Mouse (Mus musculus): ENCODE measurements at regions not wholly inside any gene's neighbourhood (a gene's known extent, or its start where the extent isn't known, plus 50 kb on each side); places are given as distances from the start of the nearest gene placed in this dataset.

DNA sequence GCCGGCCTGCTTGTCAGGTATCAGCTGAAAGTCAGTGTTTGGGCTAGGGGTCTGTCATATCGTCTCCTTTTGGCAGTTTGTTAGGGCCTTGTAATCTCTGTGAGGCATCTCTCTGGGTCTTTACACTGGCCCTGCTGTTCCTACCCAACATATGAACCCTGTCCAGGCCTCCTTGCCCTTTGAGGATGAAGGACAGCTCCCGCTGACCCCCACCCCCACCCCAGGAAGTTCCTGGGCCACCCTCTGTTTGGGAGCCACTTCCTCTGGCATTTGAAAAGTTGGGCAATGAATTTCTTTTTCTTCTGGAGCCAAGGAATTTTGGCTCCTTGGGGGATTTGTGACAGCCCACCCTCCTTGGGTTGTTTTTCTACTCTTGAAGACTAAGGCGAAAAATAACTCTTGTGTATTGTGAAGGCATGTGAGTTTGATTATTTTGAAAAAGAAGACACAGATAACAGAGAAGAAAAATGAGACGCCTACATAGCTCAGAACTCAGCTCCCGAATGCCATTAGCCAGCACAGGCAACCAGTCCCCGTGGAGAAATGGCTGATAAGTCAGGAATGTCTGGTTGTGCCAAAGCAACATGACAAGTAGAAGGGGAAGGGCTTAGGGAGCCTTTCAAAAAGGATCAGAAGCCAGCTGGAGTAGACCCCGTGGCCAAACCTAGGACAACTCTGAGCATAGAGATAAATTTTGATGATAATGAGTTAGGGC is 249.5 kb downstream of the Gm49356 start:
- ATAC-seq (replicated peaks), result no peak
- Histone ChIP-seq H3K36me3 (no peaks in the 10 kb centered on the region), H3K27me3 (no peaks in the 10 kb centered on the region), H3K4me3 (no peak overlapping the region), H3K4me2 (replicated peaks) (no peak overlapping the region), H3K27ac (replicated peaks) (no peak overlapping the region), H3K4me1 (no peaks in the 10 kb centered on the region), H3K9me3 (no peaks in the 10 kb centered on the region), H3K9ac (replicated peaks) (no peak overlapping the region)
- 69% methylated on average over 8 of the region's 8 CpGs for WGBS

DNA sequence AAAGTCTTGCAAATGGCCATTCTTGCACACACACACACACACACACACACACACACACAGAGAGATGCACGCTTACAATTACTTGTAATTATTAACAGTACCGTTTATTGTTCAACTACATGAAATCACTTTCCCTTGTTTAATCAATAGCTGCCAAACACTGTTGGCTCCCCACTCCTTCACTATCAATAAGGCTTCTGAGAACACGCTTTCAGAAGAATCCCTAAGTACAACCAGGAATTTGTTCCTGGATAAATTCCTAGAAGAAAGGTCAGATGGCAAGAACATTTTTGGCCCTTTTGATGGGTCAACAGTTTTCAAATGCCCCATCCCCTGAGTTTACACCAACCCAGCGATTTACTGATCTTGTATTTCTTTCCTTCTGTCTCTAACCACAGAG is 252.5 kb downstream of the Gm49356 start:
- no peak overlapping the region for H3K9ac ChIP-seq (replicated peaks)
- no peak for ATAC-seq (replicated peaks)
- H3K27ac ChIP-seq (replicated peaks), result no peak overlapping the region
- H3K9me3 ChIP-seq, result no peaks in the 10 kb centered on the region
- H3K36me3 ChIP-seq, result no peaks in the 10 kb centered on the region
- no peak overlapping the region for H3K4me2 ChIP-seq (replicated peaks)
- H3K4me1 ChIP-seq, result no peaks in the 10 kb centered on the region
- H3K27me3 ChIP-seq, result no peaks in the 10 kb centered on the region
- 76% methylated on average over 4 of the region's 4 CpGs for WGBS
- no peak overlapping the region for H3K4me3 ChIP-seq

DNA sequence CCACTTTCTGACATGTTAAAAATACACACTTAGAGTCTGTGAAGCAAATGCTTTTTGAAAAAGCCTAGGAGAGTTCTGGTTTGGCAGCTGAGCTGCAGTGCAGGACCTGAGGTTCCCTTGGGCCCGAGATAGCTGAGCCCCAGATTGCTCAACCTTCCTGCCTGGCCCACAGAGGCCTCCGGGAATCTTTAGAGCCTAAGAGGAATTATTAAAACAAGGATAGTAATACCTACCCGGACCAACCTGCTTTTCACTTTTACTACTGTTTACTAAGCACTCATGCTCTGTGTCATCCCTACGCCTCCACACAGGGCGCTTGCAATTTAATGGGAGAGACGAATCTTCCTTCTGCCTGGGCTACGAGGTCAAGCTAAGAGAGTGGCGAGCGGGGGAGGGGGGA is 253.4 kb downstream of the Gm49356 start:
- Histone ChIP-seq H3K4me3 (no peak overlapping the region), H3K36me3 (no peaks in the 10 kb centered on the region), H3K4me1 (no peaks in the 10 kb centered on the region), H3K27ac (replicated peaks) (no peak overlapping the region), H3K9ac (replicated peaks) (no peak overlapping the region), H3K9me3 (no peaks in the 10 kb centered on the region), H3K4me2 (replicated peaks) (no peak overlapping the region), H3K27me3 (no peaks in the 10 kb centered on the region)
- 85% methylated on average over 9 of the region's 9 CpGs for WGBS
- no peak for ATAC-seq (replicated peaks)

DNA sequence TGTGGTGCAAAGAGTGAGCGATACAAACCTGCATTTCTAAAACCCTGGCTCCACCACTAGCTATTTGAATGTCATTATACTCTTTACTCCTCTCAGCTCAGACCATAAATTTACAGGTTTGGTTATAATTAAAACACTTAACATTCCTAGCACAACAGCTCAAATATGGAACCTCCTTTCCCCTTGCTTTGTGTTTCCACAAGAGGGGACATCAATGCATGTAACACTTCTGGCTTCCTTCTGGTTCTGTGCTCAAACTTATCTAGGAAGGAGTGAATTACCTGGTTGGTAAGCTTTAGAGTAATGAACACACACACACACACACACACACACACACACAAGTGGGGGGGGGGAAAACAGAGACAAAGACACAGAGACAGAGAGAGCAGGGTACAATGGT is 254.8 kb downstream of the Gm49356 start:
- H3K9ac ChIP-seq (replicated peaks), result no peak overlapping the region
- H3K4me2 ChIP-seq (replicated peaks), result no peak overlapping the region
- no peaks in the 10 kb centered on the region for H3K36me3 ChIP-seq
- WGBS, result 84% methylated on average over 1 of the region's 1 CpGs
- no peaks in the 10 kb centered on the region for H3K9me3 ChIP-seq
- H3K4me1 ChIP-seq, result no peaks in the 10 kb centered on the region
- no peak overlapping the region for H3K4me3 ChIP-seq
- H3K27ac ChIP-seq (replicated peaks), result no peak overlapping the region
- no peak for ATAC-seq (replicated peaks)
- no peaks in the 10 kb centered on the region for H3K27me3 ChIP-seq

DNA sequence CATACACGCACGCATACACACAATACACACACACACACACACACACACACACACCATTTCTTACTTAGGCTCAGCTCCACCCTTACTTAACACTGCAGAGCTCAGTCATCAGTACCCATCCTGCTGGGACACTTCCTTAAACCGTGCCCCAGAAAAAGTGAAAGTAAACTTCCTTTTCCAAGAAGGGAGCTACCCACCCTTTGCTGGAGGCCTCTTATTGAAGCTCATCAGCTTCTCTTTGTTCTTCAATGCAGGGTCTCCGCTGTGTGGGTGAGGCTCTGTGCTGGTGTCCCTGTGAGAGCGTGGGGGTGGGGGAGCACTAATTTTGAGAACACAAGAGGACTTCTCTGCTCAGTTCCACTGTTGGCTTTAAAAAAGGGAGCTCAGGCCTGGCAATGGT is 256.6 kb downstream of the Gm49356 start:
- Histone ChIP-seq H3K9me3 (no peaks in the 10 kb centered on the region), H3K4me1 (no peaks in the 10 kb centered on the region), H3K4me2 (replicated peaks) (no peak overlapping the region), H3K27ac (replicated peaks) (no peak overlapping the region), H3K36me3 (no peaks in the 10 kb centered on the region), H3K9ac (replicated peaks) (no peak overlapping the region), H3K4me3 (no peak overlapping the region), H3K27me3 (no peaks in the 10 kb centered on the region)
- 67% methylated on average over 5 of the region's 5 CpGs for WGBS
- ATAC-seq (replicated peaks), result no peak

DNA sequence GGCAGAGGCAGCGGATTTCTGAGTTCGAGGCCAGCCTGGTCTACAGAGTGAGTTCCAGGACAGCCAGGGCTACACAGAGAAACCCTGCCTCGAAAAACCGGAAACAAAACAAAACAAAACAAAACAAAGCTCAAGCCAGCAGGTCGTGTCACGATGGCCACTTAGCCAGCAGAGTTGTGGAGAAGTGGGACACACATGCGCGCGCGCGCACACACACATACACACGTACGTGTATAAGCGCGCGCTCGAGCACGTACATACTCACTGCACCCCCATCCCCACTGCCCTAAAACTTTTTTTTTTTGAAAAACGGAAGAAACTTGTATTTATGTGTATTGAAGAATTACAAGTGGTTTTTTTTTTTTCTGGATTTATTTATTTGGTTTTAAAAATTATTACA is 257.0 kb downstream of the Gm49356 start:
- no peaks in the 10 kb centered on the region for H3K36me3 ChIP-seq
- H3K9ac ChIP-seq (replicated peaks), result no peak overlapping the region
- no peak overlapping the region for H3K27ac ChIP-seq (replicated peaks)
- H3K4me2 ChIP-seq (replicated peaks), result no peak overlapping the region
- no peak overlapping the region for H3K4me3 ChIP-seq
- H3K27me3 ChIP-seq, result no peaks in the 10 kb centered on the region
- no peaks in the 10 kb centered on the region for H3K4me1 ChIP-seq
- H3K9me3 ChIP-seq, result no peaks in the 10 kb centered on the region
- no peak for ATAC-seq (replicated peaks)
- WGBS, result 85% methylated on average over 19 of the region's 19 CpGs

DNA sequence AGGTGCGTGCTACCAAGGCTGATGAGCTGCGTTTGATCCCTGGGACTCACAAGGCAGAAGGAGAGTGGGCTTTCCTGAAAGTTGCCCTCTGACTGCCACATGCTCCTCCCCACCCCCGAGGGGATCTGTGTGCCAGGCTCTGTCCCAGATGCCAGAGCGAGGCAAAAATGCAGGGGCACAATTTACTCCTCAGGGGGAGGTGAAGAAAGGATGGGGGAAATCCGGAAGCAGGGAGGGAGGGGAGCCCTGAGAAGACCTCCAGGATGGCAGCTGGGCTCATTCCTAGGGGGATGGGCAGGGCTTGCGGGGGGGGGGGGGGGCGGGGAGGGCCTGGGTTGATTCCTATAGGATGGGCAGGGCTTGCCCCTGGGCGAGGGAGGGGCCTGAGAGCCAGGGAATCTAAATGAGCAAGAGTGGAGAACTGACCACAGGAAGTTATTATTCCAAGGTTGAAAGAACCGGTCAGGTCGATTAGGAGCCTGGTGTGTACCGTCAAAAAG is 257.5 kb downstream of the Gm49356 start:
- WGBS, result 28% methylated on average over 9 of the region's 11 CpGs
- no peak overlapping the region for H3K27ac ChIP-seq (replicated peaks)
- H3K36me3 ChIP-seq, result no peaks in the 10 kb centered on the region
- no peak for ATAC-seq (replicated peaks)
- H3K4me2 ChIP-seq (replicated peaks), result no peak overlapping the region
- no peak overlapping the region for H3K9ac ChIP-seq (replicated peaks)
- H3K4me3 ChIP-seq, result no peak overlapping the region
- H3K9me3 ChIP-seq, result no peaks in the 10 kb centered on the region
- H3K4me1 ChIP-seq, result no peaks in the 10 kb centered on the region
- no peaks in the 10 kb centered on the region for H3K27me3 ChIP-seq

DNA sequence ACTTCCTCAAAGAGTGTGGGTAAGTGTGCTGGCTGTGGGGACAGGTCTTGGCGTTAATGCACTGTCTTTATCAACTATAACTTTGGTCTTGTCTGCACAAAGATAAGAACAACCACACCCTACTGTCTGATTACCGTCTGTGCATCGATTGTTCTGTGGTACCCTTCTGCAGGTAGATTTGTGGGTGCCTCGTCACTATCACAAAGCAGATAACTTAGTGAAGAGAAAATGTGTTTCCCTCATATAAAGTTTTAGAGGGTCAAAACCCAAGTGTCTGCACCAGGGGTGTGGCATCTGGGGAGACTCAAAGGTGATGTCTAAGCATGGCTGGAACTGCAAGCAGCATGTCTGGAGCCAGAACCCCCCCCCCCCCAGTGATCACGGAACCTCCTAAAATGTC is 259.4 kb downstream of the Gm49356 start:
- no peak for ATAC-seq (replicated peaks)
- Histone ChIP-seq H3K4me1 (peaks cover 4% of the 10 kb centered on the region), H3K4me3 (no peak overlapping the region), H3K36me3 (no peaks in the 10 kb centered on the region), H3K27me3 (no peaks in the 10 kb centered on the region), H3K4me2 (replicated peaks) (no peak overlapping the region), H3K9me3 (no peaks in the 10 kb centered on the region), H3K9ac (replicated peaks) (no peak overlapping the region), H3K27ac (replicated peaks) (no peak overlapping the region)
- 96% methylated on average over 5 of the region's 5 CpGs for WGBS

DNA sequence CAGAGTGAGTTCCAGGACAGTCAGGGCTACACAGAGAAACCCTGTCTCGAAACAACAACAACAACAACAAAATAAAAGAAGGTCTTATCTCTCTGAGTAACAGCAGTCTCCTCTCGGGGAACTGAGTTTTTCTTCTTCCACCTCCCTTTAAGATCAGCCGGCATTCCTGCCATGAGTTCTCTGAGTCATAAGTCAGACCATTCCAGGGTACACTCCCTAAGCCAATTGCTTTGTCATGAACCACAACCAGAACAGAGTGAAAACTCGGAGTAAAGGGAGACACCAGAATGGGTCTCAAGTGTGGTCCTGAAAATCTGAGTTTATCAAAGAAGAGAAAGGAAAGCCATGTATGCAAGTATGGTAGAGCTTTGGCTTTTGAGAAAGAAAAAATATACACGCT is 262.4 kb downstream of the Gm49356 start:
- WGBS, result 90% methylated on average over 5 of the region's 5 CpGs

DNA sequence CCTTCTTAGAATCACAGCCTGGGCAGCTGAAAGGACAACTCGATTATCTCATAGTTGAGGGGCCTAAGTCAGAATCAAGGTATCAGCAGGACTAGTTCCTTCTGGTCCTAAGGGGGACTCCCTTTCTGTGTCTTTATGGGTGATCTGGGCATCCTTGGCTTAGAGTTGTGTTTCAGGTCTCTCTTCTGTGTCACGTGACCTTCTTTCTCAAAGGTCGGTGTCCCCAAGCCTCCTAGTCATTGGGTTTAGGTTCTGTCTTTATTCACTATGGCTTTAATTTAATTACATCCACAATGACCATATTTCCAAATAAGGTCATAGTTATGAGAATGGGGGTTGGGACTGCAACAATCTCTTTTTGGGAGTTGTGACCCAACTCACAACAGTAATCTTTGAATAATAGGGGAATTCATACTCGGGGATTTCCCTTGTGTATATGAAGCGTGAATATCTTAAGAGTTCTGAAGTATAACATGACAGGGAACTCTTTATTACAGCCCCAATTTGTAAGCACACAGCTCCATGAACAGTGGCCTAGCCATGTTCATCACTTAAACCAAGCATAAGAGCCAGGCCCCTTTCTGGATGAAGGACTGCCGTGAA is 263.8 kb downstream of the Gm49356 start:
- Histone ChIP-seq H3K4me1 (peaks cover 22% of the 10 kb centered on the region), H3K36me3 (no peaks in the 10 kb centered on the region), H3K4me2 (replicated peaks) (no peak overlapping the region), H3K27me3 (no peaks in the 10 kb centered on the region), H3K4me3 (no peak overlapping the region), H3K9ac (replicated peaks) (no peak overlapping the region), H3K9me3 (no peaks in the 10 kb centered on the region), H3K27ac (replicated peaks) (peak overlapping the region; percentile 55)
- ATAC-seq (replicated peaks), result no peak
- 83% methylated on average over 6 of the region's 6 CpGs for WGBS

More for the DNA sequence above, 262.4 kb downstream of the Gm49356 start:
- H3K27ac ChIP-seq (replicated peaks), result no peak overlapping the region
- H3K4me3 ChIP-seq, result no peak overlapping the region
- H3K9me3 ChIP-seq, result no peaks in the 10 kb centered on the region
- H3K9ac ChIP-seq (replicated peaks), result no peak overlapping the region
- H3K27me3 ChIP-seq, result no peaks in the 10 kb centered on the region
- no peak overlapping the region for H3K4me2 ChIP-seq (replicated peaks)
- no peak for ATAC-seq (replicated peaks)
- peaks cover 22% of the 10 kb centered on the region for H3K4me1 ChIP-seq
- H3K36me3 ChIP-seq, result no peaks in the 10 kb centered on the region

DNA sequence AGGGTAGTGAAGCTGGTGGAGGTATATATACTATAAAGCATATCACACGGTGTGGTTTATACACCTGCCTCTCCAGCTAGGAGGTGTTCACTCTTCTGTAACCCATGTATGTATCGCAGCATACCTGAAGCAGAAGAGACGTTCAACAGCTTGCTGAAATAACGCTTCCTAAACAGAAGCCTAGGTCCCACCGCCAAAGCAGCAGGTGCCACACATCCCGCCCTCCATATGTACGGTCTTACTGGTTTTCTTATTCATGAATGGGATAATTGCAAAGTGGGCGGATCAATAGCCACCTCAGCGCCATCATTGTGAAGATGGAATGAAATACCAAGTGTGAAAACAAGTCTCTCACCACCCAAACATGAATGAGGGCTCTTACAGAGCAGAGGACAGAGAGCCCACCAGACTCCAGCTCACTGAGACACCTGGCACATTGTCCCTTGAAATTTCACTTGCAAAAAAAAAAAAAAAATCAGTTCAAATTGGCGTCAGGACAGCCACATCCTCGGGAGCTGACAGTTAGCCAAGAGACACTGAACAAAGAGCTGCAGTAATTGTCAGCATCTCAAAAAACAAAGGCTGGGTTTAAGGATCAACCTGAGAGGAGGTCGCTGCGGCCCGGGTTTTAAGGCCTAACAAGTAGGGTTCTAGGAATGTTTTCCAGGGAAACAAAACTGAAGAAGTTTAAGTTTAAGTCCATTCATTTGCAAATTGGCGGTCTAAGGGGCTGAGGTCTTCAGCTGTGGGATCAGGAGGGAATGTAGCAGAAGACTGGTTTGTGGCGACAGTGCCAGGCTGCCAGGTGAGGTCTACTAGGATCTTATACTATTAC is 264.5 kb downstream of the Gm49356 start:
- no peaks in the 10 kb centered on the region for H3K36me3 ChIP-seq
- H3K9ac ChIP-seq (replicated peaks), result no peak overlapping the region
- ATAC-seq (replicated peaks), result peak; percentile 66
- WGBS, result 17% methylated on average over 16 of the region's 16 CpGs
- H3K4me2 ChIP-seq (replicated peaks), result no peak overlapping the region
- no peaks in the 10 kb centered on the region for H3K9me3 ChIP-seq
- H3K27me3 ChIP-seq, result no peaks in the 10 kb centered on the region
- no peak overlapping the region for H3K4me3 ChIP-seq
- H3K27ac ChIP-seq (replicated peaks), result peak overlapping the region; percentile 55
- H3K4me1 ChIP-seq, result peaks cover 22% of the 10 kb centered on the region

Data from forebrain, embryonic 15.5 days (tissue).